Mouse (Mus musculus) MEL (cell line): ENCODE results near the gene Adarb1. TPM values are rescaled to one million over a fixed set of nuclear protein-coding genes. Genes with fewer than 3 reads are reported as not detected.

Source experiments
- DNase-seq: peaks from one replicate; pipeline ENCODE4 v3.0.0; 2011; ENCODE audit warnings: low read depth, low spot score
- H3K27ac ChIP-seq: 2 replicates; pipeline ENCODE4 v1.5.1; 2012; ENCODE audit warnings: low read depth, mild to moderate bottlenecking, control low read depth, low read length, moderate library complexity; ENCODE audit not compliant: control insufficient read depth
- H3K27me3 ChIP-seq, 2 experiments: fragments of 150-350 bp in 1 of 2; sonication (generic) in 1 of 2; 2 replicates each; pipeline ENCODE4 v1.6.1; 2012; ENCODE audit warnings: low read length in 2 of 2, mild to moderate bottlenecking in 2 of 2, improper control_type of control experiment in 1 of 2, moderate library complexity in 1 of 2; ENCODE audit not compliant: insufficient read depth in 2 of 2, control insufficient read depth in 1 of 2
- H3K36me3 ChIP-seq, 2 experiments: 2 replicates each; pipeline ENCODE4 v1.6.1; 2012 to 2014; ENCODE audit warnings: low read length in 2 of 2, improper control_type of control experiment in 1 of 2, inconsistent platforms in 1 of 2, mild to moderate bottlenecking in 1 of 2; ENCODE audit not compliant: insufficient read depth in 2 of 2, control insufficient read depth in 1 of 2
- H3K4me1 ChIP-seq, 2 experiments: fragments of 150-350 bp in 1 of 2; sonication (generic) in 1 of 2; 2 replicates each; pipeline ENCODE4 v1.6.1; 2012; ENCODE audit warnings: low read length in 2 of 2, improper control_type of control experiment in 1 of 2, mild to moderate bottlenecking in 1 of 2; ENCODE audit not compliant: insufficient read depth in 2 of 2, control insufficient read depth in 1 of 2
- H3K4me3 ChIP-seq, 2 experiments: fragments of 150-350 bp in 1 of 2; sonication (generic) in 1 of 2; 2 replicates each; pipeline ENCODE4 v1.5.1; 2012; ENCODE audit warnings: low read depth in 2 of 2, low read length in 2 of 2, mild to moderate bottlenecking in 2 of 2, moderate library complexity in 2 of 2, control low read depth in 1 of 2, improper control_type of control experiment in 1 of 2; ENCODE audit not compliant: control insufficient read depth in 1 of 2, insufficient read depth in 1 of 2
- H3K79me2 ChIP-seq: 2 replicates; pipeline ENCODE4 v1.6.1; 2012; ENCODE audit warnings: mild to moderate bottlenecking, low read length, moderate library complexity; ENCODE audit not compliant: control insufficient read depth, poor library complexity, insufficient read depth
- H3K9ac ChIP-seq: 2 replicates; pipeline ENCODE4 v1.6.1; 2012; ENCODE audit warnings: low read depth, mild to moderate bottlenecking, control low read depth, low read length, moderate library complexity; ENCODE audit not compliant: control insufficient read depth, poor library complexity, severe bottlenecking
- H3K9me3 ChIP-seq: fragments of 150-350 bp; sonication (generic); replicated peaks from 2 replicates; pipeline ENCODE4 v1.6.1; 2012; ENCODE audit warnings: mild to moderate bottlenecking, low read length, improper control_type of control experiment, moderate library complexity; ENCODE audit not compliant: insufficient read depth
- BHLHE40 ChIP-seq: IDR thresholded peaks from 2 replicates; pipeline ENCODE4 v1.6.1; 2012; ENCODE audit warnings: low read depth, mild to moderate bottlenecking, inconsistent platforms, low read length, improper control_type of control experiment, borderline replicate concordance
- CHD1 ChIP-seq: IDR thresholded peaks from 2 replicates; pipeline ENCODE4 v1.6.1; 2012; ENCODE audit warnings: low read depth, mild to moderate bottlenecking, inconsistent platforms, low read length, improper control_type of control experiment
- CHD2 ChIP-seq: IDR thresholded peaks from 2 replicates; pipeline ENCODE4 v1.6.1; 2011; ENCODE audit warnings: low read length, improper control_type of control experiment
- ELF1 ChIP-seq: IDR thresholded peaks from 2 replicates; pipeline ENCODE4 v1.6.1; 2014; ENCODE audit warnings: low read depth, mild to moderate bottlenecking, inconsistent platforms, low read length, improper control_type of control experiment, moderate library complexity
- ETS1 ChIP-seq: IDR thresholded peaks from 2 replicates; pipeline ENCODE4 v1.6.1; 2012; ENCODE audit warnings: low read depth, mild to moderate bottlenecking, inconsistent platforms, low read length, improper control_type of control experiment, moderate library complexity
- GABPA ChIP-seq: IDR thresholded peaks from 2 replicates; pipeline ENCODE4 v1.6.1; 2012; ENCODE audit warnings: low read depth, mild to moderate bottlenecking, inconsistent platforms, low read length, improper control_type of control experiment, moderate library complexity
- GATA1 ChIP-seq: IDR thresholded peaks from 2 replicates; pipeline ENCODE4 v1.6.1; 2011; ENCODE audit warnings: low read depth, low read length, improper control_type of control experiment
- KAT2A ChIP-seq: conservative IDR thresholded peaks from 2 replicates; pipeline ENCODE4 v1.6.1; 2012; ENCODE audit warnings: low read depth, low read length, improper control_type of control experiment, inconsistent platforms
- MAZ ChIP-seq: IDR thresholded peaks from 2 replicates; pipeline ENCODE4 v1.6.1; 2012; ENCODE audit warnings: low read depth, mild to moderate bottlenecking, inconsistent platforms, low read length, improper control_type of control experiment
- MYB ChIP-seq: IDR thresholded peaks from 2 replicates; pipeline ENCODE4 v1.6.1; 2011; ENCODE audit warnings: mild to moderate bottlenecking, low read depth, low read length, improper control_type of control experiment
- MYC ChIP-seq: IDR thresholded peaks from 2 replicates; pipeline ENCODE4 v1.6.1; 2011; ENCODE audit warnings: low read depth, mild to moderate bottlenecking, low read length, improper control_type of control experiment, moderate library complexity
- NELFE ChIP-seq: IDR thresholded peaks from 2 replicates; pipeline ENCODE4 v1.6.1; 2011; ENCODE audit warnings: low read depth, low read length, improper control_type of control experiment
- POLR2A ChIP-seq, 2 experiments: IDR thresholded peaks; 2 replicates each; pipeline ENCODE4 v1.6.1; 2011 to 2012; ENCODE audit warnings: low read length in 2 of 2, mild to moderate bottlenecking in 2 of 2, control low read depth in 1 of 2, improper control_type of control experiment in 1 of 2, low read depth in 1 of 2, moderate library complexity in 1 of 2; ENCODE audit not compliant: control insufficient read depth in 1 of 2, insufficient read depth in 1 of 2, poor library complexity in 1 of 2
- POLR2AphosphoS2 ChIP-seq: IDR thresholded peaks from 2 replicates; pipeline ENCODE4 v1.6.1; 2011; ENCODE audit warnings: low read length, improper control_type of control experiment
- POLR2AphosphoS5 ChIP-seq: IDR thresholded peaks from 2 replicates; pipeline ENCODE4 v1.6.1; 2012; ENCODE audit warnings: low read depth, borderline replicate concordance, mild to moderate bottlenecking, inconsistent platforms, low read length, moderate library complexity, mixed read lengths
- RCOR1 ChIP-seq: IDR thresholded peaks from 2 replicates; pipeline ENCODE4 v1.6.1; 2012; ENCODE audit warnings: low read depth, mild to moderate bottlenecking, inconsistent platforms, low read length, improper control_type of control experiment
- SIN3A ChIP-seq: IDR thresholded peaks from 2 replicates; pipeline ENCODE4 v1.6.1; 2012; ENCODE audit warnings: low read length, improper control_type of control experiment, inconsistent platforms
- TAL1 ChIP-seq: IDR thresholded peaks from 2 replicates; pipeline ENCODE4 v1.6.1; 2012; ENCODE audit warnings: mild to moderate bottlenecking, inconsistent platforms, low read length, moderate library complexity, mixed read lengths
- TBP ChIP-seq: IDR thresholded peaks from 2 replicates; pipeline ENCODE4 v1.8.0; 2011; ENCODE audit warnings: low read depth, low read length, improper control_type of control experiment
- UBTF ChIP-seq: IDR thresholded peaks from 2 replicates; pipeline ENCODE4 v1.6.1; 2012; ENCODE audit warnings: low read depth, mild to moderate bottlenecking, inconsistent platforms, low read length, improper control_type of control experiment, moderate library complexity, borderline replicate concordance; ENCODE audit not compliant: insufficient read depth
- USF1 ChIP-seq: IDR thresholded peaks from 2 replicates; pipeline ENCODE4 v1.6.1; 2014; ENCODE audit warnings: low read depth, mild to moderate bottlenecking, inconsistent platforms, low read length, improper control_type of control experiment, moderate library complexity
- USF2 ChIP-seq, 2 experiments: IDR thresholded peaks; 2 replicates each; pipeline ENCODE4 v1.6.1; 2011 to 2012; ENCODE audit warnings: improper control_type of control experiment in 2 of 2, low read length in 2 of 2, borderline replicate concordance in 1 of 2, inconsistent platforms in 1 of 2, low read depth in 1 of 2, mild to moderate bottlenecking in 1 of 2; ENCODE audit not compliant: insufficient read depth in 1 of 2
- ZC3H11A ChIP-seq: IDR thresholded peaks from 2 replicates; pipeline ENCODE4 v1.6.1; 2012; ENCODE audit warnings: low read depth, mild to moderate bottlenecking, inconsistent platforms, low read length, improper control_type of control experiment
- ZNF384 ChIP-seq: IDR thresholded peaks from 2 replicates; pipeline ENCODE4 v1.6.1; 2012; ENCODE audit warnings: low read depth, mild to moderate bottlenecking, inconsistent platforms, low read length, improper control_type of control experiment
- polyA plus RNA-seq, 2 experiments: library from polyadenylated mRNA; stranded (reverse) in 1 of 2; unstranded in 1 of 2; fragments of >175 nt in 1 of 2; fragments of >200 nt in 1 of 2; gene quantifications; 2 replicates each; pipeline versions ENCODE4 v1.2.1 to v1.2.4; 2012; ENCODE audit warnings: low replicate concordance in 2 of 2, low read depth in 1 of 2; ENCODE audit not compliant: insufficient read length in 2 of 2, insufficient read depth in 1 of 2, missing spikeins in 1 of 2
- total RNA-seq: library from RNA; depleted of rRNA; stranded (reverse); fragments of 300-350 nt; gene quantifications from 2 replicates; pipeline ENCODE4 v1.2.3, GENCODE M21; 2012

The Adarb1 gene
- total and polyA plus RNA-seq, 3 experiments, result 2.4 to 3.8 TPM; not detected in 1

- Histone ChIP-seq H3K79me2 (no peaks in the 10 kb centered on the region), H3K9me3 (no peaks in the 10 kb centered on the region), H3K9ac (no peak overlapping the region), H3K27me3 (no peaks in the 10 kb centered on the region), H3K36me3 (no peaks in the 10 kb centered on the region), H3K4me3 (no peak overlapping the region), H3K27ac (no peak overlapping the region), H3K4me1 (no peaks in the 10 kb centered on the region)
- no peak for DNase-seq
- TF ChIP-seq MYC (no peak), TAL1 (no peak), MAZ (no peak), GATA1 (no peak), ZNF384 (no peak), TBP (no peak), ELF1 (no peak), ZC3H11A (no peak), POLR2AphosphoS5 (no peak), MYB (no peak), RCOR1 (no peak), USF1 (no peak)
Observed at GRCm38 (mm10) chr10:77242871-77243270, 175.2 kb downstream of the Adarb1 start.

- TF ChIP-seq POLR2A (IDR thresholded peaks at IDR 0.05; ENCODE audit: control insufficient read depth in 1 of 2, insufficient read depth in 1 of 2, low read depth in 1 of 2, low read length in 2 of 2, poor library complexity in 1 of 2) (no peak), KAT2A (no peak), UBTF (no peak), NELFE (no peak), MAZ (no peak), CHD2 (no peak), SIN3A (no peak), MYC (no peak), ZC3H11A (no peak), GABPA (no peak), BHLHE40 (no peak), POLR2AphosphoS5 (no peak), CHD1 (no peak), TBP (no peak), ETS1 (no peak), USF2 (IDR thresholded peaks at IDR 0.05; ENCODE audit: borderline replicate concordance in 1 of 2, insufficient read depth in 1 of 2, low read depth in 1 of 2, low read length in 2 of 2) (no peak), TAL1 (no peak), POLR2AphosphoS2 (no peak), MYB (no peak)
Observed at GRCm38 (mm10) chr10:77242396-77242795, 175.7 kb downstream of the Adarb1 start.

More at GRCm38 (mm10) chr10:77242396-77242795, 175.7 kb downstream of the Adarb1 start:
- DNase-seq, result no peak
- no peak overlapping the region for H3K4me3 ChIP-seq
- H3K27ac ChIP-seq, result no peak overlapping the region
- H3K9ac ChIP-seq, result no peak overlapping the region
- H3K36me3 ChIP-seq, result no peaks in the 10 kb centered on the region
- no peaks in the 10 kb centered on the region for H3K9me3 ChIP-seq
- H3K4me1 ChIP-seq, result no peaks in the 10 kb centered on the region
- H3K79me2 ChIP-seq, result no peaks in the 10 kb centered on the region
- H3K27me3 ChIP-seq, result no peaks in the 10 kb centered on the region
